Mouse (Mus musculus) liver, postnatal 0 days (tissue): ENCODE measurements around the gene Olfr812. TPM values are rescaled to one million over a fixed set of nuclear protein-coding genes. Genes with fewer than 3 reads are reported as not detected.

Source experiments
- ATAC-seq: fragments of 200-750 bp; cut with Nextera tagmentation; 2 replicates; pipeline ENCODE4 v1.8.0; 2017; ENCODE audit warnings: mild to moderate bottlenecking, moderate library complexity
- DNase-seq: peaks from one replicate; pipeline ENCODE4 v3.0.0-alpha.2; 2016
- H3K27ac ChIP-seq: fragments of 300-500 bp; sonication (generic); 2 replicates; pipeline ENCODE4 v1.5.1; 2014; ENCODE audit warnings: antibody characterized with exemption, moderate library complexity, mild to moderate bottlenecking, low read depth
- H3K27me3 ChIP-seq: fragments of 300-500 bp; sonication (generic); 2 replicates; pipeline ENCODE4 v1.6.1; 2014; ENCODE audit warnings: low read length, control low read depth, mixed read lengths; ENCODE audit not compliant: insufficient read depth
- H3K36me3 ChIP-seq: fragments of 300-500 bp; sonication (generic); replicated peaks from 2 replicates; pipeline ENCODE4 v1.6.1; 2014; ENCODE audit warnings: mild to moderate bottlenecking, control low read depth, low read length, moderate library complexity, mixed read lengths; ENCODE audit not compliant: insufficient read depth
- H3K4me1 ChIP-seq: fragments of 300-500 bp; sonication (generic); 2 replicates; pipeline ENCODE4 v1.6.1; 2014; ENCODE audit warnings: antibody characterized with exemption, mild to moderate bottlenecking, control low read depth; ENCODE audit not compliant: insufficient read depth
- H3K4me2 ChIP-seq: fragments of 300-500 bp; sonication (generic); 2 replicates; pipeline ENCODE4 v1.6.1; 2014; ENCODE audit warnings: low read depth, mild to moderate bottlenecking, low read length, moderate library complexity, mixed read lengths
- H3K4me3 ChIP-seq: fragments of 300-500 bp; sonication (generic); 2 replicates; pipeline ENCODE4 v1.5.1; 2014; ENCODE audit warnings: low read depth, low read length
- H3K9ac ChIP-seq: fragments of 300-500 bp; sonication (generic); replicated peaks from 2 replicates; pipeline ENCODE4 v1.6.1; 2014; ENCODE audit warnings: mild to moderate bottlenecking, moderate library complexity
- H3K9me3 ChIP-seq: fragments of 300-500 bp; sonication (generic); 2 replicates; pipeline ENCODE4 v1.6.1; 2016; ENCODE audit warnings: mild to moderate bottlenecking, control low read depth, low read length, mixed read lengths
- CTCF ChIP-seq: sonication (generic); IDR thresholded peaks from 2 replicates; pipeline ENCODE4 v1.5.1; 2016; ENCODE audit warnings: antibody characterized with exemption, low read depth
- EP300 ChIP-seq: IDR thresholded peaks from 2 replicates; pipeline ENCODE4 v1.6.1; 2016; ENCODE audit warnings: antibody characterized with exemption, low read depth, mild to moderate bottlenecking
- polyA plus RNA-seq: library from polyadenylated mRNA; unstranded; fragments of >200 nt; fragmentation: Nextera tagmentation; extraction: Ambion mirVana; gene quantifications from 2 replicates; pipeline ENCODE4 v1.2.1, GENCODE M21; 2015

The Olfr812 gene
- polyA plus RNA-seq, 1 experiment from 2014 or later = not detected

GRCm38 (mm10) chr10:129794817-129795216, 51.1 kb downstream of the Olfr812 start, which contains the start of gene Olfr810:
Olfr810 (minus strand) TSS chr10:129794917.
- H3K9ac ChIP-seq = no peak within 1 kb of the TSS
- no peaks in the 10 kb centered on the region for H3K4me1 ChIP-seq
- no peak for TF ChIP-seq CTCF
- no peak for TF ChIP-seq EP300
- DNase-seq (no peak), ATAC-seq (no peak)
- H3K27ac ChIP-seq = no peak within 1 kb of the TSS
- no peak within 1 kb of the TSS for H3K4me3 ChIP-seq
- H3K36me3 ChIP-seq = no peaks in the 10 kb centered on the region
- H3K27me3 ChIP-seq = no peaks in the 10 kb centered on the region
- no peaks in the 10 kb centered on the region for H3K9me3 ChIP-seq
- no peak within 1 kb of the TSS for H3K4me2 ChIP-seq

Other genes starting within 250 kb of the Olfr812 start
- gene Olfr796, start 233.5 kb downstream of the Olfr812 start, polyA plus RNA-seq = not detected in 2 replicates
- gene Olfr798, start 218.2 kb downstream of the Olfr812 start, polyA plus RNA-seq = not detected in 2 replicates
- not detected in 2 replicates for gene Olfr799, start 208.6 kb downstream of the Olfr812 start, polyA plus RNA-seq
- not detected in 2 replicates for gene Olfr800, start 188.4 kb downstream of the Olfr812 start, polyA plus RNA-seq
- gene Olfr801, start 172.2 kb downstream of the Olfr812 start, polyA plus RNA-seq = not detected in 2 replicates
- not detected in 2 replicates for gene Olfr802, start 157.9 kb downstream of the Olfr812 start, polyA plus RNA-seq
- gene Olfr803, start 151.8 kb downstream of the Olfr812 start, polyA plus RNA-seq = not detected in 2 replicates
- gene Olfr804, start 142.9 kb downstream of the Olfr812 start, polyA plus RNA-seq = not detected in 2 replicates
- gene Olfr805, start 116.7 kb downstream of the Olfr812 start, polyA plus RNA-seq = not detected in 2 replicates
- gene Olfr806, start 104.2 kb downstream of the Olfr812 start, polyA plus RNA-seq = not detected in 2 replicates
- gene Olfr807, start 88.3 kb downstream of the Olfr812 start, polyA plus RNA-seq = not detected in 2 replicates
- gene Olfr808, start 80.6 kb downstream of the Olfr812 start, polyA plus RNA-seq = not detected in 2 replicates
- not detected in 2 replicates for gene Olfr809, start 71.5 kb downstream of the Olfr812 start, polyA plus RNA-seq
- not detected in 2 replicates for gene Olfr810, start 51.2 kb downstream of the Olfr812 start, polyA plus RNA-seq
- gene Olfr811, start 41.7 kb downstream of the Olfr812 start, polyA plus RNA-seq = not detected in 2 replicates
- not detected in 2 replicates for gene Olfr813, start 9.3 kb upstream of the Olfr812 start, polyA plus RNA-seq
- gene Olfr814, start 33.8 kb upstream of the Olfr812 start, polyA plus RNA-seq = not detected in 2 replicates
- not detected in 2 replicates for gene Olfr815, start 59.8 kb upstream of the Olfr812 start, polyA plus RNA-seq
- not detected in 2 replicates for gene Olfr816, start 69.5 kb upstream of the Olfr812 start, polyA plus RNA-seq
- gene Olfr818, start 103.0 kb upstream of the Olfr812 start, polyA plus RNA-seq = not detected in 2 replicates
- gene Olfr819, start 121.2 kb upstream of the Olfr812 start, polyA plus RNA-seq = not detected in 2 replicates
- not detected in 2 replicates for gene Olfr247, start 130.0 kb upstream of the Olfr812 start, polyA plus RNA-seq
- not detected in 2 replicates for gene Gm10310, start 139.0 kb upstream of the Olfr812 start, polyA plus RNA-seq
- not detected in 2 replicates for gene Olfr820, start 166.5 kb upstream of the Olfr812 start, polyA plus RNA-seq
- gene Olfr821, start 184.3 kb upstream of the Olfr812 start, polyA plus RNA-seq = not detected in 2 replicates
- gene Olfr822, start 225.1 kb upstream of the Olfr812 start, polyA plus RNA-seq = not detected in 2 replicates